Mouse (Mus musculus): ENCODE results near the gene Vps4b. TPM values are rescaled to one million over a fixed set of nuclear protein-coding genes. Genes with fewer than 3 reads are reported as not detected.
A peak's percentile ranks its signal among the peaks of the same experiment; 100 is the strongest.

Vps4b gene
- polyA plus RNA-seq, 1 experiment, result 19.0 TPM

DNA sequence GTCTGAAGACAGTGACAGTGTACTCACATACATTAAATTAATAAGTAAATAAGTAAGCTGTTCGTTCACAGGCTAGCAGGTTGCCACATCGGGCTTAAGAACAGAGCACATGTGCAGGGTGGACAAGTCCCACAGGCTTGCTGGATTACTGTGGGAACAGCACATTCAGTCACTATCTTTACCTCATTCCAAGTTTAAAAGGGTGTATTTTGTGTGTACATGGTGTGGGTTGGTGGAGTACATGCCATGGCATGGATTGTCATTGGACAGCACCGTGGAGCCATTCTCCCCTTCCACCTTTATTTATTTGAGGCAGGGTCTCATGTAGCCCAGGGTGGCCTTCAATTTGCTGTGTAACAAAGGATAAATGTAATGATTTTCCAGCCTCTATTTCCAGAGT, 80.4 kb downstream of the Vps4b start:
- H3K4me3 ChIP-seq (replicated peaks; ENCODE audit: control insufficient read depth, low read depth, low read length), result no peak overlapping the region
- TF ChIP-seq POLR2A (IDR thresholded peaks at IDR 0.05; ENCODE audit: borderline replicate concordance, control insufficient read depth, low read depth, low read length) (no peak), CTCF (IDR thresholded peaks at IDR 0.05; ENCODE audit: control insufficient read depth, insufficient read depth, low read length) (no peak)
- no peaks in the 10 kb centered on the region; the same call in none of the 2 replicates for H3K4me1 ChIP-seq (ENCODE audit: control insufficient read depth, insufficient read depth, low read length)
- H3K27ac ChIP-seq (ENCODE audit: control insufficient read depth, insufficient read depth, low read depth, low read length, poor library complexity), result no peak overlapping the region
- WGBS, result 78% methylated on average over 3 of the region's 3 CpGs

DNA sequence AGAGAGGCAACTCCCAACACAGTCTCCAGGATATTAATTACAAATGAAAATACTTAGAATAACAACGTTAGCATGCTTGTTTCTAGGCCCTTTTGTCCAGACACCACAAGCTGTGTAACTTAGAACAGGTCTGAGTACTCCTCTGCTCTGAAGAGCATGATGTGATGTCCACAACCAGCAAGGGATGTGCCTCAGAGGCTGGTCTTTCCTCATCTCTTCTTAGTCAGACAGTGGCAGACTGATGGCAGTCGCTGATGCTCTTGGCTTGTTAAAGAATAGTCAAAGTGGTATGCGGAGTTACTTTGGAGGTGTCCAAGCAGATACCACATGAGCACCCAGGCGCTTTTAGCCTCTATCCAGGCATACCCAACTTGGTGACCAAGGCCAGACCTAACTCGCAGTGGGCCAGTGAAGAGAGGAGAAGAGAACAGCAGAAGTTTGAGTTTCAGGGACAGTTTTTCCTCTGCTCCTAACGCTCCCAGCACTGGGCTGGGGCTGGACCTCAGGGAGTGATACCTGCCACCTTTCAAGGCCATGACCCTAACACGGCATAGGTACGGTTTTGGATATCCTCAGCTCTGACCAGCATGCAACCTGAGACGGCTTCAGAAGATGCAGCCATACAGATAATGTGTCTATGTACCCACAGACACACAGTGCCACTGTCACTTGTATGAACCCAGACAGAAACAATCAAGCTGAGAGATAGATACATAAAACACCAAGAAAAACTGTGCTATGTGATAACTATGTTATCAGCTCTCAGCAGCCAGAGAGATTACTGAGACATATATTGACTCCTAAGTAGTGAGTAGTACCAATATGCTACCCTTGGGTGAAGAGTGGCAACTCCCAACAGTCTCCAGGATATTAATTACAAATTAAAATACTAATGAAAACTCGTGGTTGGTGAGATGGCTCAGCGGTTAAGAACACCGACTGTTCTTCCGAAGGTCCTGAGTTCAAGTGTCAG, 81.1 kb downstream of the Vps4b start:
- TF ChIP-seq POLR2A (IDR thresholded peaks at IDR 0.05; ENCODE audit: borderline replicate concordance, control insufficient read depth, low read depth, low read length), result no peak
- TF ChIP-seq CTCF (IDR thresholded peaks at IDR 0.05; ENCODE audit: control insufficient read depth, insufficient read depth, low read length), result no peak

DNA sequence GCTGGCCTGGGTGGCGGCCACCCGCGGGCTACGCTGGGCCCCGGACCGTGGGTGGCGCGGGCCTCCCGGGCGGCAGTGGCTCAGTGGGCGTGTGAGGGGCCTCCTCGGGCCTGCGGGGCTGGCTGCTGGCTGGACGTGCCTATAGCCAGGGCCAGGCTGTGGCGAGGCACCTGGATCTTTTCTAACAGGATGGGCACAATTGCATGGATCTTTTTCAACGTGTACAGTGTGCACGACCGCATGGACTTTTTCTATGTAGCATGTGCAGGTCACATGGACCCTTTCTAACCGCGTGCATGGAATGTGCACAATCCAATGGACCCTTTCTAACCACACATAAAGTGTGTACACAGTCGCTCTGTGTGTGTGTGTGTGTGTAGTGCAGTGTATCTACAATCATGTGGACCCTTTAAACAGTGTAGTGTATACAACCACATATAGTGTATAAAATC, 82.0 kb downstream of the Vps4b start:
- no peaks in the 10 kb centered on the region; the same call in none of the 2 replicates for H3K4me1 ChIP-seq (ENCODE audit: control insufficient read depth, insufficient read depth, low read length)
- 2% methylated on average over 21 of the region's 21 CpGs for WGBS
- H3K27ac ChIP-seq (ENCODE audit: control insufficient read depth, insufficient read depth, low read depth, low read length, poor library complexity), result peak overlapping the region; percentile 73; the same call in 1 of the 2 replicates
- H3K4me3 ChIP-seq (replicated peaks; ENCODE audit: control insufficient read depth, low read depth, low read length), result peak overlapping the region; percentile 73
- TF ChIP-seq CTCF (IDR thresholded peaks at IDR 0.05; ENCODE audit: control insufficient read depth, insufficient read depth, low read length) (no peak), POLR2A (IDR thresholded peaks at IDR 0.05; ENCODE audit: borderline replicate concordance, control insufficient read depth, low read depth, low read length) (no peak)

More for the DNA sequence above, 81.1 kb downstream of the Vps4b start:
- Histone ChIP-seq H3K27ac (ENCODE audit: control insufficient read depth, insufficient read depth, low read depth, low read length, poor library complexity) (no peak overlapping the region), H3K4me1 (ENCODE audit: control insufficient read depth, insufficient read depth, low read length) (no peaks in the 10 kb centered on the region; the same call in none of the 2 replicates), H3K4me3 (replicated peaks; ENCODE audit: control insufficient read depth, low read depth, low read length) (no peak overlapping the region)
- 81% methylated on average over 13 of the region's 13 CpGs for WGBS

Other genes with a start within 250 kb of the Vps4b start
- gene Bcl2, start 82.5 kb downstream of the Vps4b start, polyA plus RNA-seq (2011; ENCODE audit: insufficient read depth, insufficient read length, low replicate concordance, missing spikeins), result 7.9 and 14.4 TPM in 2 replicates
- gene Kdsr, start 37.0 kb downstream of the Vps4b start, polyA plus RNA-seq (2011; ENCODE audit: insufficient read depth, insufficient read length, low replicate concordance, missing spikeins), result 4.2 and 6.4 TPM in 2 replicates
- gene Serpinb5, start 64.4 kb upstream of the Vps4b start, polyA plus RNA-seq (2011; ENCODE audit: insufficient read depth, insufficient read length, low replicate concordance, missing spikeins), result not detected in 2 replicates
- not detected in 2 replicates for gene Serpinb12, start 137.7 kb upstream of the Vps4b start, polyA plus RNA-seq (2011; ENCODE audit: insufficient read depth, insufficient read length, low replicate concordance, missing spikeins)
- not detected in 2 replicates for gene Serpinb13, start 184.3 kb upstream of the Vps4b start, polyA plus RNA-seq (2011; ENCODE audit: insufficient read depth, insufficient read length, low replicate concordance, missing spikeins)